Mouse (Mus musculus) kidney, postnatal 0 days (tissue): Measurements from ENCODE around the gene Cdk11b. TPM values are rescaled to one million over a fixed set of nuclear protein-coding genes. Genes with fewer than 3 reads are reported as not detected.

Experiments
- ATAC-seq: fragments of 200-750 bp; cut with Nextera tagmentation; replicated peaks from 2 replicates; pipeline ENCODE4 v1.8.0; 2017; ENCODE audit warnings: low read depth, moderate number of reproducible peaks, moderate TSS enrichment, moderate library complexity; ENCODE audit not compliant: low FRiP score
- DNase-seq: peaks from one replicate; pipeline ENCODE4 v3.0.0-alpha.2; 2016; ENCODE audit warnings: low spot score
- H3K27ac ChIP-seq: fragments of 300-500 bp; sonication (generic); 2 replicates; pipeline ENCODE4 v1.5.1; 2014; ENCODE audit warnings: mild to moderate bottlenecking
- H3K27me3 ChIP-seq: fragments of 300-500 bp; sonication (generic); 2 replicates; pipeline ENCODE4 v1.6.1; 2014; ENCODE audit warnings: low read length, mixed read lengths; ENCODE audit not compliant: insufficient read depth
- H3K36me3 ChIP-seq: fragments of 300-500 bp; sonication (generic); 2 replicates; pipeline ENCODE4 v1.6.1; 2014; ENCODE audit warnings: low read length, mixed read lengths; ENCODE audit not compliant: insufficient read depth
- H3K4me1 ChIP-seq: fragments of 300-500 bp; sonication (generic); replicated peaks from 2 replicates; pipeline ENCODE4 v1.6.1; 2014; ENCODE audit warnings: antibody characterized with exemption, low read length, mixed read lengths; ENCODE audit not compliant: insufficient read depth
- H3K4me2 ChIP-seq: fragments of 300-500 bp; sonication (generic); 2 replicates; pipeline ENCODE4 v1.6.1; 2014; ENCODE audit warnings: mild to moderate bottlenecking, low read length, moderate library complexity, mixed read lengths
- H3K4me3 ChIP-seq: fragments of 300-500 bp; sonication (generic); replicated peaks from 2 replicates; pipeline ENCODE4 v1.5.1; 2014; ENCODE audit warnings: low read depth, low read length
- H3K9ac ChIP-seq: fragments of 300-500 bp; sonication (generic); 2 replicates; pipeline ENCODE4 v1.6.1; 2014; ENCODE audit warnings: low read depth, low read length
- H3K9me3 ChIP-seq: fragments of 300-500 bp; sonication (generic); replicated peaks from 2 replicates; pipeline ENCODE4 v1.6.1; 2016; ENCODE audit warnings: low read length, inconsistent platforms, mixed read lengths
- CTCF ChIP-seq: IDR thresholded peaks from 2 replicates; pipeline ENCODE4 v1.5.1; 2016; ENCODE audit warnings: antibody characterized with exemption, low read depth, mild to moderate bottlenecking, moderate library complexity
- WGBS: fragments of 180-500 bp; shearing (Covaris S2); extraction: QIAGEN DNeasy Blood & Tissue Kit; methylation state at CpG from one replicate; pipeline ENCODE4 v1.1.7; 2014; 5-methylcytosine and 5-hydroxymethylcytosine counted together
- polyA plus RNA-seq: library from polyadenylated mRNA; unstranded; fragments of >200 nt; fragmentation: Nextera tagmentation; extraction: Ambion mirVana; gene quantifications from 2 replicates; pipeline ENCODE4 v1.2.1, GENCODE M21; 2015

Gene Cdk11b
- polyA plus RNA-seq, 1 experiment from 2014 or later: 60.0 TPM

DNA sequence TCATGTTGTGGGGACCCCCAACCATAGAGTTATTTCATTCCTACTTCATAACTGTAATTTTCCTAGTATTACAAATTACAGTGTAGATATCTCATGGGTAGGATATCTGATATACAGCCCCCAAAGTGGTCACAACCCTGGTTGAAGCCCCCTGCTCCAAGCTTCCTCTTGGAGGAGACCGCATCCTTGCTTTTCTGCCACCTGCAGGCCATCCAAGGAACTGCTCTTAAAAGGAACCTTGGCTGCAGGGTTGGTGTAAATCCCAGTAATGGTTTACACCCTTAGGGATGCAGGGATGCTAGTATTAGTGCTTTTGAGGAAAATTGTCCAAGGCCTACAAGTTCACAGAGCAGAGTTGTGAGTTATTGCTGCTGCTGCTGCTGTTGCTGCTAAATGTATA lies 44.2 kb upstream of the Cdk11b start:
- Histone ChIP-seq H3K9ac (no peak overlapping the region), H3K4me2 (no peak overlapping the region), H3K9me3 (no peaks in the 10 kb centered on the region), H3K4me1 (no peaks in the 10 kb centered on the region), H3K4me3 (no peak overlapping the region), H3K27ac (no peak overlapping the region), H3K36me3 (peaks cover 26% of the 10 kb centered on the region), H3K27me3 (no peaks in the 10 kb centered on the region)
- DNase-seq (peak; percentile 61), ATAC-seq (no peak)
- peak; percentile 81 for TF ChIP-seq CTCF
- 28% methylated on average over 1 of the region's 1 CpGs for WGBS

GRCm38 (mm10) chr4:155582279-155582905 lies 42.3 kb upstream of the Cdk11b start:
- Histone ChIP-seq H3K4me2 (no peak overlapping the region), H3K9ac (no peak overlapping the region), H3K27ac (no peak overlapping the region), H3K9me3 (no peaks in the 10 kb centered on the region), H3K4me1 (no peaks in the 10 kb centered on the region), H3K27me3 (no peaks in the 10 kb centered on the region), H3K4me3 (no peak overlapping the region), H3K36me3 (peaks cover 31% of the 10 kb centered on the region)
- TF ChIP-seq CTCF: no peak
- DNase-seq (no peak), ATAC-seq (no peak; the same call in 1 of the 2 replicates)
- WGBS: 83% methylated on average over 6 of the region's 6 CpGs

DNA sequence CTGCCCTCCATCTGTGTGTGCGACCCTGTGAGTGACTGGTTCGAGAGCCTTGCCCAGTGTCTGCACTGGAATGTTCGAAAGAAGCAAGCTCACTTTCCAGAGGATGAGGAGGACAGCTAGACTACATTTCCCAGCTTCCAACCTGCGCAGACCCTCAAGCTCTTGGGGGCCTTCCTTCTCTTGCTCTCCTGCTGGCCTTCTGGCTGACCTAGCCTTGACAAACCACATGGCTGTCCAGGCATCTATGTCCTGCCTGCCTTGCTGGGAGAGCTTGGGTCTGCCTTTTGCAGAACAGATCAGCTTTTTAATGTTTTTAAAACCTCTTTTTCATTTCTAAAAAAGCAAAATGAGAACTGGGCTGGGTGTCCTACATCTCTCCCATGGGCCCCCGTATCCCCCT lies 35.3 kb upstream of the Cdk11b start:
- no peak for DNase-seq
- no peak overlapping the region for H3K9ac ChIP-seq
- H3K4me2 ChIP-seq: no peak overlapping the region
- no peaks in the 10 kb centered on the region for H3K4me1 ChIP-seq
- peaks cover 37% of the 10 kb centered on the region for H3K36me3 ChIP-seq
- no peak for ATAC-seq
- no peak overlapping the region for H3K4me3 ChIP-seq
- WGBS: 86% methylated on average over 5 of the region's 5 CpGs
- H3K9me3 ChIP-seq: no peaks in the 10 kb centered on the region
- no peak for TF ChIP-seq CTCF
- no peak overlapping the region for H3K27ac ChIP-seq
- H3K27me3 ChIP-seq: no peaks in the 10 kb centered on the region

DNA sequence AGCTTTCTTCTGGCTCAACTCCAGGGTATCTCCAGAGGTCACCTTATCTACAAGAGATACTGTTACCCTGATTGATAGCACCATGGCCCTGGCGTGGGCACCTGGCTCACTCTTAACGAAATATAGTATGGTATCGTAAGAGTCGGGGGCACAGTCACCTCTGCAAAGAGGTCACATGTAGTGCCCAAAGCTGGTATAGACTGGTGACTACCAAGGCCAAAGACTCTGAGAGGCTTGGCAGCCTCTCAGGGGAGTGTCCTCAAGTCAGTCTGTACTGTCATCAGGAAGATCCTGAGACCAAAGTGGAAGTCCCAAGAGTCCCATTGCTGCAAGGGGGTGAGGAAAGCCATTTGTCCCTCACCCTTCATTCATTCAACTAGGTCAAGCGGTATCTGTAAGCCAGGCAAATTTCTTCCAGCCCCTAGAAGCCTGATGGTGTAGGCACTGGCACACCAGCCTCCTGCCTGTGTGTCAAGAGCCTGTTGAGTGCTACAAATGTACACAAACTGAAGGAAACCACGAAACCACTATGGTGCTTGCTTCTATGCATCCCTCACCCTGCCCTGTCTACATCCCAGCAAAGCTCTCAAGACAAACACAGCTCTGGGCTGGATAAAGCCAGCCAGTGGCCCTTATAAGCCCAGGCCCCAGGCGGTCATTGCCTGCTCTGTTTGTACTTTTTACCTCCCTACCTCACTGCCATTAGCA lies 33.5 kb upstream of the Cdk11b start:
- TF ChIP-seq CTCF: no peak
- no peak overlapping the region for H3K4me2 ChIP-seq
- 85% methylated on average over 7 of the region's 7 CpGs for WGBS
- peaks cover 23% of the 10 kb centered on the region for H3K36me3 ChIP-seq
- no peaks in the 10 kb centered on the region for H3K4me1 ChIP-seq
- no peak overlapping the region for H3K27ac ChIP-seq
- H3K4me3 ChIP-seq: no peak overlapping the region
- H3K9ac ChIP-seq: no peak overlapping the region
- no peaks in the 10 kb centered on the region for H3K27me3 ChIP-seq
- ATAC-seq (no peak), DNase-seq (no peak)
- H3K9me3 ChIP-seq: no peaks in the 10 kb centered on the region

- H3K9ac ChIP-seq: no peak overlapping the region
- H3K4me1 ChIP-seq: no peaks in the 10 kb centered on the region
- no peak for TF ChIP-seq CTCF
- no peaks in the 10 kb centered on the region for H3K27me3 ChIP-seq
- DNase-seq (no peak), ATAC-seq (no peak)
- no peaks in the 10 kb centered on the region for H3K9me3 ChIP-seq
- H3K36me3 ChIP-seq: peaks cover 8% of the 10 kb centered on the region
- no peak overlapping the region for H3K4me3 ChIP-seq
- WGBS: 63% methylated on average over 1 of the region's 1 CpGs
- no peak overlapping the region for H3K27ac ChIP-seq
- H3K4me2 ChIP-seq: no peak overlapping the region
Observed at GRCm38 (mm10) chr4:155593780-155594179, 30.9 kb upstream of the Cdk11b start.

GRCm38 (mm10) chr4:155595777-155596176 lies 28.9 kb upstream of the Cdk11b start:
- Histone ChIP-seq H3K4me2 (no peak overlapping the region), H3K4me3 (no peak overlapping the region), H3K36me3 (no peaks in the 10 kb centered on the region), H3K27ac (no peak overlapping the region), H3K9me3 (no peaks in the 10 kb centered on the region), H3K4me1 (no peaks in the 10 kb centered on the region), H3K9ac (no peak overlapping the region), H3K27me3 (no peaks in the 10 kb centered on the region)
- no peak for DNase-seq
- ATAC-seq: no peak
- WGBS: 83% methylated on average over 3 of the region's 3 CpGs
- no peak for TF ChIP-seq CTCF
